Mouse (Mus musculus) frontal cortex, adult (tissue): Measurements from ENCODE around the gene Rnf214.
A peak's percentile ranks its signal among the peaks of the same experiment; 100 is the strongest.
"Not testable (repeated sequence)": the region's sequence is repeated elsewhere in the genome, so short reads cannot be mapped to it uniquely, and the experiment has no call there.

ENCODE experiments used
- ATAC-seq: cut with Nextera tagmentation; 2 replicates; pipeline ENCODE4 v1.9.2; 2017; ENCODE audit warnings: mild to moderate bottlenecking, moderate library complexity, mixed read lengths; ENCODE audit not compliant: low TSS enrichment

The Rnf214 gene

GRCm38 (mm10) chr9:45850528-45851155, 56.1 kb downstream of the Rnf214 start:
- ATAC-seq: no peak

GRCm38 (mm10) chr9:45849528-45850408, 56.9 kb downstream of the Rnf214 start:
- peak; percentile 74 for ATAC-seq

- no peak for ATAC-seq
Observed at GRCm38 (mm10) chr9:45846891-45847460, 59.7 kb downstream of the Rnf214 start.

- ATAC-seq: not testable (repeated sequence)
Observed at GRCm38 (mm10) chr9:45846176-45846575, 60.5 kb downstream of the Rnf214 start.

GRCm38 (mm10) chr9:45845541-45845940, 61.2 kb downstream of the Rnf214 start:
- no peak for ATAC-seq

GRCm38 (mm10) chr9:45843780-45844179, 62.9 kb downstream of the Rnf214 start:
- peak; percentile 38 for ATAC-seq

GRCm38 (mm10) chr9:45843007-45843406, 63.7 kb downstream of the Rnf214 start:
- ATAC-seq: no peak

- no peak for ATAC-seq
Observed at GRCm38 (mm10) chr9:45841458-45841857, 65.3 kb downstream of the Rnf214 start.

GRCm38 (mm10) chr9:45840331-45840730, 66.4 kb downstream of the Rnf214 start:
- ATAC-seq: no peak

- no peak for ATAC-seq
Observed at GRCm38 (mm10) chr9:45839982-45840300, 66.8 kb downstream of the Rnf214 start.

GRCm38 (mm10) chr9:45839139-45839981, 67.4 kb downstream of the Rnf214 start:
- ATAC-seq: peak; percentile 18

- peak; percentile 83 for ATAC-seq
Observed at GRCm38 (mm10) chr9:45838434-45839138, 68.1 kb downstream of the Rnf214 start, which contains the start of gene Bace1. Gene Bace1 (plus strand): TSS chr9:45838580.

- no peak for ATAC-seq
Observed at GRCm38 (mm10) chr9:45838069-45838433, 68.7 kb downstream of the Rnf214 start.

GRCm38 (mm10) chr9:45833461-45833860, 73.2 kb downstream of the Rnf214 start:
- no peak for ATAC-seq

- no peak for ATAC-seq
Observed at GRCm38 (mm10) chr9:45832898-45833297, 73.8 kb downstream of the Rnf214 start.

- ATAC-seq: 0 out of 2 replicates have a peak, but pooled peaks have one; percentile 25
Observed at GRCm38 (mm10) chr9:45829107-45829506, 77.6 kb downstream of the Rnf214 start.

GRCm38 (mm10) chr9:45828291-45828963, 78.3 kb downstream of the Rnf214 start, which contains the start of gene Cep164:
Gene Cep164 (minus strand): TSS chr9:45828691.
- peak; percentile 98 for ATAC-seq

- peak; percentile 28; the same call in 1 of the 2 replicates for ATAC-seq
Observed at GRCm38 (mm10) chr9:45827663-45828290, 78.9 kb downstream of the Rnf214 start.

GRCm38 (mm10) chr9:45818406-45819011, 88.2 kb downstream of the Rnf214 start:
- no peak for ATAC-seq

GRCm38 (mm10) chr9:45815525-45815924, 91.2 kb downstream of the Rnf214 start:
- ATAC-seq: no peak
